Mouse (Mus musculus) heart, embryonic 13.5 days (tissue): Measurements from ENCODE around the gene Selenot. TPM values are rescaled to one million over a fixed set of nuclear protein-coding genes. Genes with fewer than 3 reads are reported as not detected.
A peak's percentile ranks its signal among the peaks of the same experiment; 100 is the strongest.
"Not testable (repeated sequence)": the region's sequence is repeated elsewhere in the genome, so short reads cannot be mapped to it uniquely, and the experiment has no call there.

ENCODE experiments used
- ATAC-seq: fragments of 200-750 bp; cut with Nextera tagmentation; 2 replicates; pipeline ENCODE4 v1.8.0; 2017; ENCODE audit warnings: moderate TSS enrichment; ENCODE audit not compliant: insufficient number of reproducible peaks, low FRiP score, low TSS enrichment; ENCODE audit errors: extremely low read depth
- H3K27ac ChIP-seq: fragments of 300-500 bp; sonication (generic); replicated peaks from 2 replicates; pipeline ENCODE4 v1.5.1; 2015; ENCODE audit warnings: moderate library complexity, mild to moderate bottlenecking, inconsistent platforms
- H3K27me3 ChIP-seq: fragments of 300-500 bp; sonication (generic); replicated peaks from 2 replicates; pipeline ENCODE4 v1.6.1; 2015; ENCODE audit warnings: mild to moderate bottlenecking, inconsistent platforms
- H3K36me3 ChIP-seq: fragments of 300-500 bp; sonication (generic); 2 replicates; pipeline ENCODE4 v1.6.1; 2015; ENCODE audit warnings: mild to moderate bottlenecking, inconsistent platforms
- H3K4me1 ChIP-seq: fragments of 300-500 bp; sonication (generic); 2 replicates; pipeline ENCODE4 v1.6.1; 2015; ENCODE audit warnings: inconsistent platforms
- H3K4me2 ChIP-seq: fragments of 300-500 bp; sonication (generic); 2 replicates; pipeline ENCODE4 v1.6.1; 2015; ENCODE audit warnings: inconsistent platforms, mild to moderate bottlenecking, moderate library complexity
- H3K4me3 ChIP-seq: fragments of 300-500 bp; sonication (generic); 2 replicates; pipeline ENCODE4 v1.5.1; 2015; ENCODE audit warnings: moderate library complexity, mild to moderate bottlenecking, inconsistent platforms
- H3K9ac ChIP-seq: fragments of 300-500 bp; sonication (generic); 2 replicates; pipeline ENCODE4 v1.6.1; 2015; ENCODE audit warnings: inconsistent platforms, mild to moderate bottlenecking, moderate library complexity
- H3K9me3 ChIP-seq: fragments of 300-500 bp; sonication (generic); 2 replicates; pipeline ENCODE4 v1.6.1; 2016; ENCODE audit warnings: inconsistent platforms
- WGBS: fragments of 180-500 bp; shearing (Covaris S2); methylation state at CpG from one replicate; pipeline ENCODE4 v1.1.7; 2015; ENCODE audit warnings: mixed read lengths; 5-methylcytosine and 5-hydroxymethylcytosine counted together
- polyA plus RNA-seq: library from polyadenylated mRNA; unstranded; fragments of >200 nt; fragmentation: Nextera tagmentation; extraction: Ambion mirVana; gene quantifications from 2 replicates; pipeline ENCODE4 v1.2.1, GENCODE M21; 2015

Gene Selenot
- polyA plus RNA-seq, 1 experiment from 2014 or later, result 15.5 TPM

- H3K4me1 ChIP-seq, result peaks cover 31% of the 10 kb centered on the region
- H3K4me2 ChIP-seq, result no peak overlapping the region
- no peak overlapping the region for H3K4me3 ChIP-seq
- H3K36me3 ChIP-seq, result peaks cover 42% of the 10 kb centered on the region
- no peaks in the 10 kb centered on the region for H3K27me3 ChIP-seq
- no peak overlapping the region for H3K27ac ChIP-seq
- no peak for ATAC-seq
- H3K9me3 ChIP-seq, result no peaks in the 10 kb centered on the region
- WGBS, result 73% methylated on average over 5 of the region's 5 CpGs
- H3K9ac ChIP-seq, result no peak overlapping the region
These were observed 6.5 kb downstream of the Selenot start for GRCm38 (mm10) chr3:58582788-58583426.

- H3K9ac ChIP-seq, H3K27me3 ChIP-seq, H3K9me3 ChIP-seq, H3K27ac ChIP-seq, H3K4me3 ChIP-seq, ATAC-seq, H3K4me1 ChIP-seq, H3K4me2 ChIP-seq: not testable (repeated sequence)
- WGBS, result 89% methylated on average over 4 of the region's 4 CpGs
- H3K36me3 ChIP-seq, result peaks cover 78% of the 10 kb centered on the region
These were observed 14.1 kb downstream of the Selenot start for GRCm38 (mm10) chr3:58590544-58590943.

GRCm38 (mm10) chr3:58592666-58593065 lies 16.2 kb downstream of the Selenot start:
- H3K36me3 ChIP-seq, result peaks cover 65% of the 10 kb centered on the region
- not testable (repeated sequence) for ATAC-seq, H3K4me1 ChIP-seq, H3K9ac ChIP-seq, H3K4me3 ChIP-seq, H3K27me3 ChIP-seq, H3K4me2 ChIP-seq, H3K27ac ChIP-seq, H3K9me3 ChIP-seq
- 93% methylated on average over 7 of the region's 7 CpGs for WGBS

GRCm38 (mm10) chr3:58593623-58594022 lies 17.2 kb downstream of the Selenot start:
- Histone ChIP-seq H3K27ac (no peak overlapping the region), H3K4me3 (no peak overlapping the region), H3K4me1 (no peaks in the 10 kb centered on the region), H3K9ac (no peak overlapping the region), H3K36me3 (peaks cover 66% of the 10 kb centered on the region), H3K9me3 (no peaks in the 10 kb centered on the region), H3K27me3 (no peaks in the 10 kb centered on the region), H3K4me2 (no peak overlapping the region)
- WGBS, result 70% methylated on average over 5 of the region's 5 CpGs
- ATAC-seq, result no peak

GRCm38 (mm10) chr3:58608506-58608905 lies 32.1 kb downstream of the Selenot start:
- H3K27me3 ChIP-seq, result no peaks in the 10 kb centered on the region
- H3K4me1 ChIP-seq, result no peaks in the 10 kb centered on the region
- H3K4me3 ChIP-seq, result no peak overlapping the region
- no peak for ATAC-seq
- H3K27ac ChIP-seq, result no peak overlapping the region
- H3K36me3 ChIP-seq, result no peaks in the 10 kb centered on the region
- H3K9ac ChIP-seq, result no peak overlapping the region
- H3K9me3 ChIP-seq, result peaks cover 12% of the 10 kb centered on the region; the same call in 1 of the 2 replicates
- WGBS, result 78% methylated on average over 4 of the region's 4 CpGs
- H3K4me2 ChIP-seq, result no peak overlapping the region

GRCm38 (mm10) chr3:58609985-58610384 lies 33.5 kb downstream of the Selenot start:
- H3K4me1 ChIP-seq, result no peaks in the 10 kb centered on the region
- H3K4me2 ChIP-seq, result no peak overlapping the region
- H3K36me3 ChIP-seq, result no peaks in the 10 kb centered on the region
- ATAC-seq, result no peak
- H3K27me3 ChIP-seq, result no peaks in the 10 kb centered on the region
- no peak overlapping the region for H3K27ac ChIP-seq
- H3K9me3 ChIP-seq, result peaks cover 12% of the 10 kb centered on the region; the same call in 1 of the 2 replicates
- H3K4me3 ChIP-seq, result no peak overlapping the region
- 65% methylated on average over 5 of the region's 5 CpGs for WGBS
- H3K9ac ChIP-seq, result no peak overlapping the region

GRCm38 (mm10) chr3:58621066-58621465 lies 44.6 kb downstream of the Selenot start:
- Histone ChIP-seq H3K4me3 (no peak overlapping the region), H3K27ac (no peak overlapping the region), H3K9me3 (no peaks in the 10 kb centered on the region), H3K4me1 (no peaks in the 10 kb centered on the region), H3K4me2 (no peak overlapping the region), H3K9ac (no peak overlapping the region), H3K36me3 (no peaks in the 10 kb centered on the region), H3K27me3 (no peaks in the 10 kb centered on the region)
- ATAC-seq, result no peak
- WGBS, result 75% methylated on average over 7 of the region's 7 CpGs

GRCm38 (mm10) chr3:58622665-58623394 lies 46.4 kb downstream of the Selenot start:
- Histone ChIP-seq H3K27ac (no peak overlapping the region), H3K27me3 (no peaks in the 10 kb centered on the region), H3K36me3 (no peaks in the 10 kb centered on the region), H3K4me1 (no peaks in the 10 kb centered on the region), H3K4me3 (no peak overlapping the region), H3K9ac (no peak overlapping the region), H3K9me3 (no peaks in the 10 kb centered on the region), H3K4me2 (no peak overlapping the region)
- no peak for ATAC-seq
- WGBS, result 59% methylated on average over 3 of the region's 3 CpGs

- Histone ChIP-seq H3K36me3 (no peaks in the 10 kb centered on the region), H3K27ac (no peak overlapping the region), H3K9me3 (no peaks in the 10 kb centered on the region), H3K4me1 (no peaks in the 10 kb centered on the region), H3K27me3 (no peaks in the 10 kb centered on the region), H3K9ac (no peak overlapping the region), H3K4me3 (no peak overlapping the region), H3K4me2 (no peak overlapping the region)
- 54% methylated on average over 4 of the region's 4 CpGs for WGBS
- ATAC-seq, result no peak
These were observed 48.5 kb downstream of the Selenot start for GRCm38 (mm10) chr3:58624981-58625380.

- no peaks in the 10 kb centered on the region for H3K27me3 ChIP-seq
- no peak for ATAC-seq
- H3K4me3 ChIP-seq, result no peak overlapping the region
- H3K9me3 ChIP-seq, result no peaks in the 10 kb centered on the region
- WGBS, result 59% methylated on average over 2 of the region's 2 CpGs
- H3K4me2 ChIP-seq, result no peak overlapping the region
- no peaks in the 10 kb centered on the region for H3K36me3 ChIP-seq
- H3K9ac ChIP-seq, result no peak overlapping the region
- peaks cover 5% of the 10 kb centered on the region for H3K4me1 ChIP-seq
- no peak overlapping the region for H3K27ac ChIP-seq
These were observed 55.3 kb downstream of the Selenot start for GRCm38 (mm10) chr3:58631693-58632092.

GRCm38 (mm10) chr3:58636406-58637295 lies 60.2 kb downstream of the Selenot start, which contains the start of gene Erich6:
Gene Erich6, minus strand, starts transcription at chr3:58637207.
- no peaks in the 10 kb centered on the region for H3K27me3 ChIP-seq
- no peaks in the 10 kb centered on the region for H3K9me3 ChIP-seq
- H3K4me2 ChIP-seq, result peak within 1 kb of the TSS; percentile 82
- H3K36me3 ChIP-seq, result no peaks in the 10 kb centered on the region
- H3K4me3 ChIP-seq, result peak within 1 kb of the TSS; percentile 62
- H3K4me1 ChIP-seq, result peaks cover 10% of the 10 kb centered on the region
- under 1% methylated on average over 34 of the region's 34 CpGs for WGBS
- peak within 1 kb of the TSS; percentile 78 for H3K9ac ChIP-seq
- ATAC-seq, result peak; percentile 14; the same call in 1 of the 2 replicates
- H3K27ac ChIP-seq, result no peak within 1 kb of the TSS
